Mouse (Mus musculus) neural tube, embryonic 13.5 days (tissue): Measurements from ENCODE around the gene Pex26. TPM values are rescaled to one million over a fixed set of nuclear protein-coding genes. Genes with fewer than 3 reads are reported as not detected.

Experiments used
- ATAC-seq: fragments of 200-750 bp; cut with Nextera tagmentation; 2 replicates; pipeline ENCODE4 v1.8.0; 2017; ENCODE audit warnings: low read depth, mild to moderate bottlenecking, moderate TSS enrichment, moderate library complexity
- H3K27ac ChIP-seq: fragments of 300-500 bp; sonication (generic); replicated peaks from 2 replicates; pipeline ENCODE4 v1.5.1; 2015; ENCODE audit warnings: moderate library complexity, mild to moderate bottlenecking, inconsistent platforms
- H3K27me3 ChIP-seq: fragments of 300-500 bp; sonication (generic); 2 replicates; pipeline ENCODE4 v1.6.1; 2015; ENCODE audit warnings: mild to moderate bottlenecking, inconsistent platforms
- H3K36me3 ChIP-seq: fragments of 300-500 bp; sonication (generic); 2 replicates; pipeline ENCODE4 v1.6.1; 2015; ENCODE audit warnings: mild to moderate bottlenecking, inconsistent platforms
- H3K4me1 ChIP-seq: fragments of 300-500 bp; sonication (generic); replicated peaks from 2 replicates; pipeline ENCODE4 v1.6.1; 2015; ENCODE audit warnings: inconsistent platforms
- H3K4me2 ChIP-seq: fragments of 300-500 bp; sonication (generic); 2 replicates; pipeline ENCODE4 v1.6.1; 2015; ENCODE audit warnings: inconsistent platforms, mild to moderate bottlenecking, moderate library complexity
- H3K4me3 ChIP-seq: fragments of 300-500 bp; sonication (generic); 2 replicates; pipeline ENCODE4 v1.5.1; 2015; ENCODE audit warnings: mild to moderate bottlenecking, inconsistent platforms
- H3K9ac ChIP-seq: fragments of 300-500 bp; sonication (generic); 2 replicates; pipeline ENCODE4 v1.6.1; 2015; ENCODE audit warnings: moderate library complexity, mild to moderate bottlenecking, inconsistent platforms
- H3K9me3 ChIP-seq: fragments of 300-500 bp; sonication (generic); 2 replicates; pipeline ENCODE4 v1.6.1; 2016; ENCODE audit warnings: inconsistent platforms
- WGBS: fragments of 180-500 bp; shearing (Covaris S2); methylation state at CpG from one replicate; pipeline ENCODE4 v1.1.7; 2015; 5-methylcytosine and 5-hydroxymethylcytosine counted together
- polyA plus RNA-seq: library from polyadenylated mRNA; unstranded; fragments of >200 nt; fragmentation: Nextera tagmentation; extraction: Ambion mirVana; gene quantifications from 2 replicates; pipeline ENCODE4 v1.2.1, GENCODE M21; 2015

Pex26 gene
- polyA plus RNA-seq, 1 experiment from 2014 or later: 13.5 TPM

DNA sequence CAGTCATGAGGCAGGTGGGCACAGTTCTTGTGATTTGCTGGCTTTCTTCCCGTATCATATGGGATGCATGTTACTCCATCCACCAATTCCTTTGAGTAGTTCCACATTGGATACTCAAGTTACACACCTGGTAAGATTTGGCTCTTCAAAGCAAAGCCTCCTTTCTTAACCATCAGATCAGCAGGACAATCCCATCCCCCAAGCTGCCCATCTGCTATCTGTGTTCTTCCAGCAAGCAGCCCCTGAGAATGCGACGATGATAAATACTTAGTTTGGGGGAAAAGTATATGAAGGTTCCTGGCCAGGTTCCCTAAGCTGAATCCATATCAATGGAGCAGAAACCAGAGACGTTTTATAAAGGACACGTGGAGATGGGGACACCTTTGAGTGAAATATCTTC lies 30.8 kb downstream of the Pex26 start:
- Histone ChIP-seq H3K4me2 (no peak overlapping the region), H3K27ac (no peak overlapping the region), H3K9me3 (no peaks in the 10 kb centered on the region), H3K4me3 (no peak overlapping the region), H3K4me1 (peaks cover 19% of the 10 kb centered on the region), H3K36me3 (no peaks in the 10 kb centered on the region), H3K27me3 (peaks cover 36% of the 10 kb centered on the region), H3K9ac (no peak overlapping the region)
- 89% methylated on average over 5 of the region's 5 CpGs for WGBS
- ATAC-seq: no peak

DNA sequence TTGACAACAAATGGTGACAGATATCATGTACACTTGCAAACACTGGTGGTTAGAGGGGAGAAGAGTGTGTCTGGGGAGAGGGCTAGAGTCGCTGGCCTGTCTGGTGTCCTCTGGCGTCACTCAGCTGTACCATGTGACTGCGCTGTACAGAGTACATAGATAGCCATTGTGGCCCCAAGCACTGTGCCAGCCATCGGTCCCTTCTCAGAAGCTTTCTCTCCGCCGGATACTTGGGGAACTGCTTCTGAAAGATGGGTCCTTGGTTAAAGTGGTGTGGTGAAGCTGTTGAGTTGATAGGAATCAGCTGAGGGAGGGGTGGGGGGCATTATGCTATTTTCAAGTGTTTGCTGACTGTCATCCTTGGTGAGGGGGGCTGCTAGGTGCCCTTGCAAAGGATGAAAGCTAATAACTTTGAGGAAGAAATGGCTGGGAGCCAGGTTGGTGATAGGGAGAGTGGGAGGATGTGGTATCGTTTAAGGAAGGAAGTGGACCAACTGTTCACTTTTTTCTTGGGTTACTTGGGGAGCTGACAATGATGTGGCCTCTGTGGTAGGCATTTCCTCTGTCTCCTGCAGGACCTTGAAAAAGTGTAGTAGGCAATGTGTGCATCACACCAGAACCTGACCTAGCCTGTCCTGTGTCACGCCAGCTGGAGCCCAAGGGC lies 31.3 kb downstream of the Pex26 start:
- no peak overlapping the region for H3K27ac ChIP-seq
- H3K9ac ChIP-seq: no peak overlapping the region
- no peaks in the 10 kb centered on the region for H3K9me3 ChIP-seq
- H3K4me2 ChIP-seq: no peak overlapping the region
- H3K36me3 ChIP-seq: no peaks in the 10 kb centered on the region
- WGBS: 87% methylated on average over 8 of the region's 8 CpGs
- no peak overlapping the region for H3K4me3 ChIP-seq
- H3K4me1 ChIP-seq: peaks cover 19% of the 10 kb centered on the region
- ATAC-seq: no peak
- peaks cover 30% of the 10 kb centered on the region for H3K27me3 ChIP-seq

DNA sequence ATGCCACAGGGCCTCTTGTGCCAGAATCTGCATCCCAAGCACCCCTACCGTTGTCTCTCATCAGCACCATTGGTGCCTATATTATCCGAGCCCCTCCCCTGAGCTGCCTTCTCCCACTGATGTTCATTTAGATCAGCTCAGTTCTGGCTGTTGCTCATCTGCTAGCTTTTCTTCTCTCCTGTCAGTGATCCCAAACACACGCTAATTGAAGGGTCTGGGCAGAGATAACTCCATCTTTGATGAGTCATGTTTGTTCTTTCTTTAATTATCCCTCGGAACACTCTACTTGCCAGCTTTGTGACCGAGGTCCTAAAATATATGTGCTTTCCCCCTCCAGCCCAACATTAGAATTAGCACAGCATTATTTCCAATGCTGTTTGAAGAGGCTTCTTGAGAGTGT lies 31.9 kb downstream of the Pex26 start:
- peaks cover 16% of the 10 kb centered on the region for H3K4me1 ChIP-seq
- no peak for ATAC-seq
- WGBS: 76% methylated on average over 5 of the region's 5 CpGs
- H3K9ac ChIP-seq: no peak overlapping the region
- no peaks in the 10 kb centered on the region for H3K9me3 ChIP-seq
- H3K4me3 ChIP-seq: no peak overlapping the region
- no peaks in the 10 kb centered on the region for H3K36me3 ChIP-seq
- peaks cover 25% of the 10 kb centered on the region for H3K27me3 ChIP-seq
- H3K27ac ChIP-seq: no peak overlapping the region
- H3K4me2 ChIP-seq: no peak overlapping the region

DNA sequence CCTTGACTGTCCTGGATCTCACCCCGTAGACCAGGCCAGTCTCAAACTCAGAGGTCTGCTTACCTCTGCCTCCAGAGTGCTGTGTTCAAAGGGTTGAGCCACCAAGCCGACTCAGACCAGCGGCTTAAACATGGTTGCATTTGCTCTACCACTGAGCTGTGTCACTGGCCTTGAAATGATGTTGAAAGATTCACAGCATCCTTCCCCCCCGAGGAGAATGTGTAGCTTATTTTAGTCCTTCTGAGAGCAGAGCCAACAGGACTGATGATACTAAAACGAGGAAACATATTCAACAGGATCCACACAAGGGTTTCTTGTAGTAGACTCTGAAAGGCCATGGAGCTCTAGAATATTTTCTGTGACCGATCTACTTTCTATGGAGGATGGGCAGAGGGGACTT lies 32.4 kb downstream of the Pex26 start:
- ATAC-seq: no peak
- H3K4me2 ChIP-seq: no peak overlapping the region

DNA sequence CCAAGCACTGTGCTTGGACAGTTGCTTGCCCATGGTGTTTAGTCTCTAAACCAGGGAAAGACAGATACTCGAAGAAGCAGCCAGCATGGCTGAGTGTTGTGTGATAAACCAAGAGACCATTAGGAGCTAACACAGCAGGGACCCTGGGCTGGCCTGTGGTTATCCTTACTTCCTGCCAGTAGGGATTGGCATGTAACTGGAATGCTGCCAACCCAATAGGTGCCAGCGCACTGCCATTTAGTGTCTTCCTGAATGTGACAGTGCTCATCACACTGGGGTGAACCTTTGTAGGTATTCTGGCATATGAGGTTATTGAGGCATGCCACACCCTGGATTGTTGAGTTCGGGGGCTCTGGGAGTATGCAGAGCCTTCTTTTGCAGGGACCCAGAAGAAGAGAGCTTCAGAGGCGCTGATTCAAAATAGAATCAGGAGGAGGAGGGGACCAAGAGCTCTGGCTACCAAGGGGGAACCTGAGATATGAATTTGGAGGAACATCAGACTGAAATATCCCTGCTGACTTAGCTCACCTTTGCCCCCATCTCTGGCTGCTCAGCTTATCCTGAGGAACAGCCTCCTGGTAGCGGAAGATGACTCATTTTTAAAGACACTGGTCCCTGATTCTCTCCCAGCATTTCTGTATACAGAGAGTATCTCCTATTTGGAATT lies 33.3 kb downstream of the Pex26 start:
- Histone ChIP-seq H3K4me2 (no peak overlapping the region), H3K27me3 (peaks cover 11% of the 10 kb centered on the region), H3K4me3 (no peak overlapping the region), H3K4me1 (peaks cover 2% of the 10 kb centered on the region; the same call in 1 of the 2 replicates), H3K27ac (no peak overlapping the region), H3K9me3 (no peaks in the 10 kb centered on the region), H3K9ac (no peak overlapping the region), H3K36me3 (no peaks in the 10 kb centered on the region)
- WGBS: 86% methylated on average over 5 of the region's 5 CpGs
- no peak for ATAC-seq

More for the DNA sequence above, 32.4 kb downstream of the Pex26 start:
- Histone ChIP-seq H3K4me1 (peaks cover 11% of the 10 kb centered on the region), H3K27me3 (peaks cover 20% of the 10 kb centered on the region), H3K9ac (no peak overlapping the region), H3K27ac (no peak overlapping the region), H3K9me3 (no peaks in the 10 kb centered on the region), H3K36me3 (no peaks in the 10 kb centered on the region), H3K4me3 (no peak overlapping the region)
- 83% methylated on average over 6 of the region's 6 CpGs for WGBS

DNA sequence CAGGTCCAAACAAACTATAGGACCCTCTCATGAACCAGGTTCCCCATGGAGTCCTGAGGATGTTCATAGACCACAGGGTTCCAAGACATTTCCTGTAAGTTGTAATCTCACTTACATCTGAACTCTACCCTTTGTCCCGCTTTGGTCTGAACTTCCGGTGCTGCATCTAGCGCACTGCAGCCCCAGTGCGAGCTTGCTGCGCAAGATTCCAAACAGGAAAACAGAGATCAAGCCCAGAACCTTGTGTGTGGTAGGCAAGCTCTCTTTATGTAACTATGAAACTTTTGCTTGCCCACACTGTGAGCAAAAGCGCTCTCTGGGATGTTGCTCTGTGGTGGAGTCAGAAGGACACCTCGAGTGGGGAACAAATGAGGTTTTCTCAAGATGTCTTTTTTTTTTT lies 34.5 kb downstream of the Pex26 start:
- H3K27ac ChIP-seq: no peak overlapping the region
- H3K9ac ChIP-seq: no peak overlapping the region
- H3K4me1 ChIP-seq: no peaks in the 10 kb centered on the region
- no peak overlapping the region for H3K4me2 ChIP-seq
- no peaks in the 10 kb centered on the region for H3K9me3 ChIP-seq
- H3K27me3 ChIP-seq: 0 out of 2 replicates have a peak, but pooled peaks cover under 1% of the 10 kb centered on the region
- ATAC-seq: no peak
- no peak overlapping the region for H3K4me3 ChIP-seq
- 85% methylated on average over 7 of the region's 7 CpGs for WGBS
- H3K36me3 ChIP-seq: no peaks in the 10 kb centered on the region

DNA sequence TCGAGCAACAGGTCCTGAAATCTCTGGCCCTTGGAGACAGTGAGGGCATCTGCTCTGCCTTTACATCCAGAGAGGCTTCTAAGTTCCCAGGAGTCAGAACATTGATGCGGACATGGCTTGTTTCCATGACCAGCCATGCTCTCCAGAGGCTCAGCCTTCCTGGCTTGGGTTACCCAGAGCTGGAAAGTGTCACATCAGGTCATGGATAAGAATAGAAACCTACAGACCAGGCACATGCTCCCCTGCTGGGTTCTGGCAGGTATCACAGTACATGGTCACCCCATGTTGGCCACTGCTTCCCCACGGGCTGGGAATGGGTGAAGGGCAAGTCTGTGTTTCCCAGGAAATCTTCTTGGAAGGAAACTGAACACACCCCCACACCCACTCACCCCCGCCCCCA lies 35.9 kb downstream of the Pex26 start:
- 86% methylated on average over 4 of the region's 4 CpGs for WGBS
- Histone ChIP-seq H3K27ac (no peak overlapping the region), H3K36me3 (no peaks in the 10 kb centered on the region)

DNA sequence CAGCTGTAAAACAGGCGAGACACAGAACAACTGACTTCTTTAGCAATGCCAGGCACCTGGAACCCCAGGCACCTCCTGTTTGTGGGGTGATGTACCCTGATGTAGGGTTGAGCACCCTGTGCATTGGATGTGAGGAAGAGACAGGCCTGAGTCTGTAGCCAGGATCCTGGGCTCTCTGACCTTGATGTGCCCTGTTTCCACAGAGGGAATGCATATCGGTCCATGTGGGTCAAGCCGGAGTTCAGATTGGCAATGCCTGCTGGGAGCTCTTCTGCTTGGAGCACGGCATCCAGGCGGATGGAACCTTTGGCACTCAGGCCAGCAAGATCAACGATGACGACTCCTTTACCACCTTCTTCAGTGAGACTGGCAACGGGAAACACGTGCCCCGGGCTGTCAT lies 36.7 kb downstream of the Pex26 start:
- Histone ChIP-seq H3K9ac (no peak overlapping the region), H3K36me3 (no peaks in the 10 kb centered on the region), H3K4me2 (no peak overlapping the region), H3K27me3 (no peaks in the 10 kb centered on the region), H3K9me3 (no peaks in the 10 kb centered on the region), H3K27ac (no peak overlapping the region), H3K4me3 (no peak overlapping the region), H3K4me1 (no peaks in the 10 kb centered on the region)
- WGBS: 93% methylated on average over 10 of the region's 10 CpGs
- ATAC-seq: no peak

More for the DNA sequence above, 35.9 kb downstream of the Pex26 start:
- no peak for ATAC-seq
- Histone ChIP-seq H3K4me3 (no peak overlapping the region), H3K27me3 (no peaks in the 10 kb centered on the region), H3K4me2 (no peak overlapping the region), H3K9ac (no peak overlapping the region), H3K4me1 (no peaks in the 10 kb centered on the region), H3K9me3 (no peaks in the 10 kb centered on the region)

DNA sequence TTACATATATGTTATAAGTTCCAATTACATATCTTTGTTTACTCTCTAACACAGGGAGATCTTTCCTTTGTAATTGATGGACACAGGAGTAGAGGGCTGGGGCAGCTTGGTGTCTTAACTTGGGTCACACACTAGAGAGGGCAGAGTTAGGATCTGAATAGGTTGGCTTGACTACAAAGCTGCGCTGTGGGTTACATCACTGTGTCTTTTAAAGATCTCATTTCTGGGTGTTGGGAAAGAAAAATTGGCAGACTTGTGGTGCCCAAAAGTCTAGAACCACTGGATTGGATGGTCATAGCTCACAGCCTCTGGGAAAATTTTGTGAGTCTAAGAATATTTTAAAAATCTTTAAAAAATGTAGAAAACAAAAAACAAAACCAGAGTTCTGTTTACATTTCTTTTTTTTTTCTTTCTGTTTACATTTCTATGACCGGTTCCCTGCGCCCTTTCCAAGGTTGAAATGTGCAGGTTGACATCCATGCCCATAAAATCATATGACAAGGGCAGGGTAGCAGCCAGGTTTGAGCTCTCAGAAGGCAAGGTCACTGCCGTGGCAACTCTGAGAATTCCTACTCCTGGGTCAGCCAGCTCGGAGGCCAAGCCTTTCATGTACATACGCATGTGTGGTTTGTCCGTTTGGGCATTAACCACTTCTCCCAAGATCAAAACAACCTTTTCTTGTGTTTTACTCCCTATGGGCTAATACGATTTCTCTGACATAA lies 38.6 kb downstream of the Pex26 start:
- Histone ChIP-seq H3K9me3 (no peaks in the 10 kb centered on the region), H3K4me1 (no peaks in the 10 kb centered on the region), H3K27ac (no peak overlapping the region), H3K9ac (no peak overlapping the region), H3K36me3 (no peaks in the 10 kb centered on the region), H3K4me2 (no peak overlapping the region), H3K4me3 (no peak overlapping the region), H3K27me3 (no peaks in the 10 kb centered on the region)
- no peak for ATAC-seq
- 89% methylated on average over 8 of the region's 8 CpGs for WGBS

DNA sequence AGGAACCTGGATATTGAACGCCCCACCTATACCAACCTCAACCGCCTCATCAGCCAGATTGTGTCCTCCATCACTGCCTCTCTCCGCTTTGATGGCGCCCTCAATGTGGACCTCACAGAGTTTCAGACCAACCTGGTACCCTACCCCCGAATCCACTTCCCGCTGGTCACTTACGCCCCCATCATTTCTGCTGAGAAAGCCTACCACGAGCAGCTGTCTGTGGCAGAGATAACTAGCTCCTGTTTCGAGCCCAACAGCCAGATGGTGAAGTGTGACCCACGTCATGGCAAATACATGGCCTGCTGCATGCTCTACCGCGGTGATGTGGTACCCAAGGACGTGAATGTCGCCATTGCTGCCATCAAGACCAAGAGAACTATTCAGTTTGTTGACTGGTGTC lies 39.5 kb downstream of the Pex26 start:
- Histone ChIP-seq H3K27me3 (no peaks in the 10 kb centered on the region), H3K4me1 (no peaks in the 10 kb centered on the region), H3K4me3 (no peak overlapping the region), H3K27ac (no peak overlapping the region), H3K9me3 (no peaks in the 10 kb centered on the region), H3K9ac (no peak overlapping the region), H3K4me2 (no peak overlapping the region), H3K36me3 (no peaks in the 10 kb centered on the region)
- no peak for ATAC-seq
- 94% methylated on average over 14 of the region's 14 CpGs for WGBS

DNA sequence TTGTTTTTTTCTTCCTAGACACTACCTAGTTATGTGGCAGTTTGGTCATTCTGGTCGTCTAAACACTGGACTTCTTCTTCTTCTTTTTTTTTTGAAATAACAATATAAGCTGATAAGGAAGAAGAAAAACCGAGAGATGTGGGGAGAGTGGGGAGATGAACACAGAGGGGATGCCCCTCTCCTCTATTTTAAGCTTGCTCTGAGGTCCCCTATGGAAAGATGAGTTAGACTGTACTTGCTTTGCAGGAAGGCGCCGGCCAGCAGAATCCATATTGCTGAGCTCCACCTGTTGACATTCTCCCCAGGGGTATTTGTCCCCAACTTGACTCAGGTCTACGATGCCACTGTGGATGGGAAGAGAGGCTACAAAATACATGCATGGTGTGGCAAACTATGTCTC lies 40.6 kb downstream of the Pex26 start:
- no peak overlapping the region for H3K4me3 ChIP-seq
- H3K4me1 ChIP-seq: no peaks in the 10 kb centered on the region
- no peaks in the 10 kb centered on the region for H3K36me3 ChIP-seq
- H3K27ac ChIP-seq: no peak overlapping the region
- no peaks in the 10 kb centered on the region for H3K27me3 ChIP-seq
- 81% methylated on average over 5 of the region's 5 CpGs for WGBS
- no peak overlapping the region for H3K9ac ChIP-seq
- H3K9me3 ChIP-seq: no peaks in the 10 kb centered on the region
- no peak overlapping the region for H3K4me2 ChIP-seq
- no peak for ATAC-seq

DNA sequence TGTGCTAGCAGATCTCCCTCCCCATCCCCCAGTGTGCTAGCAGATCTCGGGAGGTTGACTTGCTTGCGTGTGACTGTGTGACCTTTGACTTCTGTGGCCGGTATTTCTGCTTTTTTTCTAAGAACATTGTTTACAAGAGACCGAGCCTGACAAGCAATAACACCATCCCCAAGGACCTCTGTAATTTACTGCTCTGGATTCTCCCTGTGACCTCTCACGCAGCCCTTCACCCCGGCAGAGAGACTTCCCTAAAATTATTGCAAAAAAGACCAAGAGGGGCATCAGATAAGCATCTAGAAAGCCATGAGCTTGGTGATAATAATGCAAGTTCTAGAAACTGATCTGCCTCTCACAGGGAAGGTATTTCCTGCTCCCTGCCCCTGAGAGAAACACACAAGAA lies 41.5 kb downstream of the Pex26 start:
- ATAC-seq: no peak
- Histone ChIP-seq H3K27me3 (no peaks in the 10 kb centered on the region), H3K4me2 (no peak overlapping the region), H3K9ac (no peak overlapping the region), H3K36me3 (no peaks in the 10 kb centered on the region), H3K27ac (no peak overlapping the region), H3K4me3 (no peak overlapping the region), H3K4me1 (no peaks in the 10 kb centered on the region), H3K9me3 (no peaks in the 10 kb centered on the region)
- 13% methylated on average over 6 of the region's 6 CpGs for WGBS
